Comparison of ENCODE assay signal across 14 mouse cellular contexts in the genomic region with DNA sequence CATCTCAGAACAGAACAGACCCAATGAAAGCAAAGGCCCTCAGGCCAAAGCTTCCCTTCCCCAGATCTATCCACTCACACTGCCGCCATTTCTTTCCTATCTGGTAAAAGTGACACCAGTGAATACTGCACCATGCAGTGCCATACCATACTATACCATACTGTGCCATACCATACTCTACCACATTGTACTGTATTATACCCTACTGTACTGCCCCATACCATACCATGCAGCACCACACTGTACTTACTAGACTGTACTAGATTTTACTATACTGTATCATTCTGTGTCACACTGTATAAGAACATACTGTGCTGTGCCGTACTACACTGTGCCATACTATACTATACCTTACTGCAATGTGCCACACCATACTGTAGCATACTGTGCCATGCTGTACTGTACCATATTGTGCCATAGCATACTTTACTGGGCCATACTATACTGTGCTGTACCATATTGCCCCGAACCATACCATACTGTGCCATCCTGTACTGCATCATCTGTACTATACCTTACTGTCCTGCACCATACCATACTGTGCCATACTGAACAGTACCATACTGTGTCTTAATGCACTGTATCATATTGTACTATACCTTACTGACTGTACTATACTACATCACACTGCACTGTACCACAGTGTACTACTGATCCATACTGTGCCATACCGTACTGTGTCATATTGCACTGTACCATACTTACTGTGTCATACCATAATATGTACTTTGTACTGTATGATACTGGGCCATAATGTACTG.
DNase-seq lines count a peak whose midpoint lies in the region; ATAC-seq lines count a peak whose summit lies in the region.
"Had no signal": no experiment of that assay in that cellular context is flagged by ENCODE, and none has a peak within 500 bp of the region (broad histone marks: within the 10 kb centered on the region; RNA-seq: fewer than 3 reads in every experiment).

No protein-coding gene starts in this region.

- H3K4me1 ChIP-seq in forebrain, embryonic 13.5 days, result no peaks in the 10 kb centered on the region
- H3K4me1 ChIP-seq in forebrain, embryonic 10.5 days, result no peaks in the 10 kb centered on the region
- H3K4me1 ChIP-seq in liver, embryonic 12.5 days, result no peaks in the 10 kb centered on the region
- no peaks in the 10 kb centered on the region for H3K4me1 ChIP-seq in liver, embryonic 11.5 days (replicated peaks; ENCODE audit: control insufficient read depth, insufficient read depth, low read length)
- no peaks in the 10 kb centered on the region for H3K4me1 ChIP-seq in embryonic facial prominence, embryonic 15.5 days
- no peaks in the 10 kb centered on the region for H3K4me1 ChIP-seq in midbrain, embryonic 13.5 days (replicated peaks)

- no peak for DNase-seq in forebrain, embryonic 10.5 days (ENCODE audit: extremely low spot score, low spot score)
- no peak for DNase-seq in liver, embryonic 11.5 days (ENCODE audit: low spot score)
- no peak for DNase-seq in testis, postnatal 14 days (ENCODE audit: low spot score)
- DNase-seq: cerebellum, adult 2 months; right cerebral cortex, adult 18-20 months; thymus, postnatal 25 days had no signal

- ATAC-seq in forebrain, embryonic 13.5 days, result peak; percentile 21; the same call in 1 of the 2 replicates
- ATAC-seq in liver, embryonic 12.5 days, result peak; percentile 32
- no peak for ATAC-seq in liver, embryonic 11.5 days (replicated peaks; ENCODE audit: low FRiP score)
- peak; percentile 39; the same call in 1 of the 2 replicates for ATAC-seq in embryonic facial prominence, embryonic 15.5 days (ENCODE audit: insufficient number of reproducible peaks, low FRiP score, low TSS enrichment, low read depth)
- ATAC-seq in midbrain, embryonic 13.5 days, result peak; percentile 70
- ATAC-seq in CD4-positive, CD25-positive, alpha-beta regulatory T cell, adult 4 months, result no peak
- ATAC-seq: intestine, embryonic 16.5 days; lung, postnatal 0 days had no signal

- H3K4me3 ChIP-seq in forebrain, embryonic 13.5 days, result no peak overlapping the region
- H3K4me3 ChIP-seq in forebrain, embryonic 10.5 days, result no peak overlapping the region
- H3K4me3 ChIP-seq in liver, embryonic 12.5 days, result no peak overlapping the region
- no peak overlapping the region for H3K4me3 ChIP-seq in liver, embryonic 11.5 days (ENCODE audit: low read depth, low read length)
- no peak overlapping the region for H3K4me3 ChIP-seq in embryonic facial prominence, embryonic 15.5 days (replicated peaks)
- no peak overlapping the region for H3K4me3 ChIP-seq in midbrain, embryonic 13.5 days (replicated peaks)

- WGBS in forebrain, embryonic 13.5 days, result 92% methylated on average over 4 of the region's 4 CpGs
- WGBS in forebrain, embryonic 10.5 days, result 95% methylated on average over 4 of the region's 4 CpGs
- WGBS in liver, embryonic 12.5 days (ENCODE audit: insufficient replicate concordance), result 76% methylated on average over 4 of the region's 4 CpGs
- WGBS in liver, embryonic 11.5 days, result 84% methylated on average over 4 of the region's 4 CpGs
- WGBS in embryonic facial prominence, embryonic 15.5 days, result 94% methylated on average over 4 of the region's 4 CpGs
- 95% methylated on average over 4 of the region's 4 CpGs for WGBS in midbrain, embryonic 13.5 days

- H3K36me3 ChIP-seq in forebrain, embryonic 13.5 days (ENCODE audit: poor library complexity, severe bottlenecking), result no peaks in the 10 kb centered on the region
- no peaks in the 10 kb centered on the region for H3K36me3 ChIP-seq in forebrain, embryonic 10.5 days (replicated peaks)
- no peaks in the 10 kb centered on the region for H3K36me3 ChIP-seq in liver, embryonic 12.5 days
- no peaks in the 10 kb centered on the region for H3K36me3 ChIP-seq in liver, embryonic 11.5 days (ENCODE audit: control insufficient read depth, insufficient read depth, low read length)
- no peaks in the 10 kb centered on the region for H3K36me3 ChIP-seq in embryonic facial prominence, embryonic 15.5 days
- no peaks in the 10 kb centered on the region for H3K36me3 ChIP-seq in midbrain, embryonic 13.5 days
- H3K36me3 ChIP-seq: G1E had no signal

- no peaks in the 10 kb centered on the region for H3K27me3 ChIP-seq in forebrain, embryonic 13.5 days
- H3K27me3 ChIP-seq in forebrain, embryonic 10.5 days (ENCODE audit: poor library complexity, severe bottlenecking), result no peaks in the 10 kb centered on the region
- no peaks in the 10 kb centered on the region for H3K27me3 ChIP-seq in liver, embryonic 12.5 days (replicated peaks)
- H3K27me3 ChIP-seq in liver, embryonic 11.5 days (replicated peaks; ENCODE audit: control insufficient read depth, insufficient read depth, low read length), result no peaks in the 10 kb centered on the region
- no peaks in the 10 kb centered on the region for H3K27me3 ChIP-seq in embryonic facial prominence, embryonic 15.5 days
- 0 out of 2 replicates have a peak, but pooled peaks cover 2% of the 10 kb centered on the region for H3K27me3 ChIP-seq in midbrain, embryonic 13.5 days

- no peak overlapping the region for H3K27ac ChIP-seq in forebrain, embryonic 13.5 days
- no peak overlapping the region for H3K27ac ChIP-seq in forebrain, embryonic 10.5 days
- no peak overlapping the region for H3K27ac ChIP-seq in liver, embryonic 12.5 days
- no peak overlapping the region for H3K27ac ChIP-seq in liver, embryonic 11.5 days (ENCODE audit: low read depth, low read length)
- no peak overlapping the region for H3K27ac ChIP-seq in embryonic facial prominence, embryonic 15.5 days (replicated peaks)
- H3K27ac ChIP-seq in midbrain, embryonic 13.5 days, result no peak overlapping the region

- no peak overlapping the region for H3K9ac ChIP-seq in forebrain, embryonic 13.5 days
- no peak overlapping the region for H3K9ac ChIP-seq in liver, embryonic 12.5 days
- no peak overlapping the region for H3K9ac ChIP-seq in liver, embryonic 11.5 days (ENCODE audit: low read depth, low read length)
- H3K9ac ChIP-seq in embryonic facial prominence, embryonic 15.5 days, result no peak overlapping the region
- no peak overlapping the region for H3K9ac ChIP-seq in midbrain, embryonic 13.5 days (replicated peaks)

- H3K4me2 ChIP-seq in forebrain, embryonic 13.5 days, result no peak overlapping the region
- no peak overlapping the region for H3K4me2 ChIP-seq in liver, embryonic 12.5 days
- H3K4me2 ChIP-seq in liver, embryonic 11.5 days, result no peak overlapping the region
- no peak overlapping the region for H3K4me2 ChIP-seq in embryonic facial prominence, embryonic 15.5 days (replicated peaks)
- no peak overlapping the region for H3K4me2 ChIP-seq in midbrain, embryonic 13.5 days (replicated peaks)

- no peaks in the 10 kb centered on the region for H3K9me3 ChIP-seq in forebrain, embryonic 13.5 days (replicated peaks)
- H3K9me3 ChIP-seq in forebrain, embryonic 10.5 days, result no peaks in the 10 kb centered on the region
- H3K9me3 ChIP-seq in liver, embryonic 12.5 days (replicated peaks), result no peaks in the 10 kb centered on the region
- no peaks in the 10 kb centered on the region for H3K9me3 ChIP-seq in liver, embryonic 11.5 days (ENCODE audit: control insufficient read depth, low read length)
- no peaks in the 10 kb centered on the region for H3K9me3 ChIP-seq in embryonic facial prominence, embryonic 15.5 days (replicated peaks)
- no peaks in the 10 kb centered on the region for H3K9me3 ChIP-seq in midbrain, embryonic 13.5 days

Comparison
In these comparisons a context has a peak if more than half of its experiments do, and no peak if none do; other contexts are left out.
1. ATAC-seq: peak in forebrain, embryonic 13.5 days (single experiment), liver, embryonic 12.5 days (single experiment), embryonic facial prominence, embryonic 15.5 days (single experiment) and midbrain, embryonic 13.5 days (single experiment); none in liver, embryonic 11.5 days (single experiment) and CD4-positive, CD25-positive, alpha-beta regulatory T cell, adult 4 months (single experiment).